In genomic region chr12:12323616-12324223, GRCm38 (mm10) we compare ENCODE assay signal across 8 mouse cellular contexts.
DNase-seq lines count a peak whose midpoint lies in the region; ATAC-seq and TF ChIP-seq lines count a peak whose summit lies in the region.

No protein-coding gene starts in this region.

- TF ChIP-seq POLR2A in cerebellum, adult 2 months (IDR thresholded peaks at IDR 0.05; ENCODE audit: borderline replicate concordance, insufficient read depth, low read length), result 0 out of 2 replicates have a peak, but pooled peaks have one; percentile 16
- no peak for TF ChIP-seq POLR2A in lung, adult 2 months (IDR thresholded peaks at IDR 0.05; ENCODE audit: borderline replicate concordance, extremely low read depth, low read depth, low read length)
- TF ChIP-seq POLR2A in olfactory bulb, adult 2 months (IDR thresholded peaks at IDR 0.05; ENCODE audit: insufficient read depth, low read depth, low read length), result no peak
- no peak for TF ChIP-seq POLR2A in thymus, adult 2 months (IDR thresholded peaks at IDR 0.05; ENCODE audit: control insufficient read depth, extremely low read depth, insufficient read depth, low read length, poor library complexity)

- peak; percentile 22; the same call in 1 of the 2 replicates for ATAC-seq in G1E (ENCODE audit: extremely low read depth, insufficient number of reproducible peaks, low FRiP score, poor library complexity, severe bottlenecking)

- H3K27ac ChIP-seq in cerebellum, adult 2 months (ENCODE audit: insufficient read depth, low read length), result peak overlapping the region; percentile 62
- H3K27ac ChIP-seq in layer of hippocampus, adult 2 months, result peak overlapping the region; percentile 82
- peak overlapping the region; percentile 75 for H3K27ac ChIP-seq in olfactory bulb, adult 2 months (ENCODE audit: insufficient read depth, low read depth, low read length)
- no peak overlapping the region for H3K27ac ChIP-seq in thymus, adult 2 months (ENCODE audit: control insufficient read depth, insufficient read depth, low read length)

- no peaks in the 10 kb centered on the region for H3K27me3 ChIP-seq in G1E (ENCODE audit: insufficient read depth, low read length)
- H3K27me3 ChIP-seq in cerebellum, adult 2 months (ENCODE audit: control insufficient read depth, insufficient read depth, low read length), result no peaks in the 10 kb centered on the region
- H3K27me3 ChIP-seq in thymus, adult 2 months (ENCODE audit: control insufficient read depth, insufficient read depth, low read length), result no peaks in the 10 kb centered on the region

- 0 out of 2 replicates have a peak, but pooled peaks cover 4% of the 10 kb centered on the region for H3K9me3 ChIP-seq in G1E (replicated peaks)

- no peak overlapping the region for H3K4me3 ChIP-seq in G1E (ENCODE audit: low read depth, low read length)
- peak overlapping the region; percentile 96 for H3K4me3 ChIP-seq in cerebellum, adult 2 months (replicated peaks; ENCODE audit: insufficient read depth, low read depth, low read length)
- H3K4me3 ChIP-seq in layer of hippocampus, adult 2 months, result peak overlapping the region; percentile 44
- peak overlapping the region; percentile 36 for H3K4me3 ChIP-seq in lung, adult 2 months (replicated peaks; ENCODE audit: extremely low read depth, low read depth, low read length)
- H3K4me3 ChIP-seq in olfactory bulb, adult 2 months (ENCODE audit: insufficient read depth, low read depth, low read length), result peak overlapping the region; percentile 51
- peak overlapping the region; percentile 25 for H3K4me3 ChIP-seq in thymus, adult 2 months (ENCODE audit: control insufficient read depth, insufficient read depth, low read length)

- 10% methylated on average over 18 of the region's 18 CpGs for WGBS in cerebellum, adult 2 months
- 8% methylated on average over 18 of the region's 18 CpGs for WGBS in lung, adult 2 months
- WGBS in olfactory bulb, adult 2 months, result 5% methylated on average over 18 of the region's 18 CpGs
- WGBS in thymus, adult 2 months, result 23% methylated on average over 18 of the region's 18 CpGs

- peak; percentile 89 for TF ChIP-seq CTCF in G1E (IDR thresholded peaks at IDR 0.05; ENCODE audit: low read depth, low read length)
- TF ChIP-seq CTCF in cerebellum, adult 2 months (IDR thresholded peaks at IDR 0.05; ENCODE audit: borderline replicate concordance, insufficient read depth, low read depth, low read length), result peak; percentile 93
- TF ChIP-seq CTCF in layer of hippocampus, adult 2 months (conservative IDR thresholded peaks at IDR 0.05), result peak; percentile 90
- peak; percentile 89 for TF ChIP-seq CTCF in lung, adult 2 months (IDR thresholded peaks at IDR 0.05; ENCODE audit: insufficient read depth, low read length)
- peak; percentile 96 for TF ChIP-seq CTCF in olfactory bulb, adult 2 months (IDR thresholded peaks at IDR 0.05; ENCODE audit: insufficient read depth, low read depth, low read length)
- TF ChIP-seq CTCF in thymus, adult 2 months (IDR thresholded peaks at IDR 0.05; ENCODE audit: borderline replicate concordance, control insufficient read depth, extremely low read depth, insufficient read depth, low read length, poor library complexity), result peak; percentile 96

- no peaks in the 10 kb centered on the region for H3K36me3 ChIP-seq in G1E (replicated peaks)
- H3K36me3 ChIP-seq in thymus, adult 2 months (ENCODE audit: control insufficient read depth, insufficient read depth, low read length), result no peaks in the 10 kb centered on the region

- peak; percentile 10 for DNase-seq in G1E (ENCODE audit: low spot score)
- DNase-seq in cerebellum, adult 2 months, result peak; percentile 83 to 93
- peak; percentile 87 for DNase-seq in forelimb bud, embryonic 11.5 days (ENCODE audit: low read depth, low spot score)
- peak; percentile 94 for DNase-seq in heart, postnatal 4 days
- peak; percentile 86 to 96 for DNase-seq in layer of hippocampus, adult 2 months (ENCODE audit: low spot score in 2 of 2)
- peak; percentile 93 for DNase-seq in lung, adult 2 months
- DNase-seq in thymus, adult 2 months, result peak; percentile 92

- no peaks in the 10 kb centered on the region for H3K4me1 ChIP-seq in G1E (ENCODE audit: insufficient read depth, low read depth, low read length)
- peaks cover 4% of the 10 kb centered on the region; the same call in 1 of the 2 replicates for H3K4me1 ChIP-seq in cerebellum, adult 2 months (ENCODE audit: control insufficient read depth, insufficient read depth, low read length)
- H3K4me1 ChIP-seq in lung, adult 2 months (ENCODE audit: control insufficient read depth, insufficient read depth, low read length), result peaks cover 7% of the 10 kb centered on the region
- H3K4me1 ChIP-seq in olfactory bulb, adult 2 months (ENCODE audit: control insufficient read depth, insufficient read depth, low read length), result peaks cover 8% of the 10 kb centered on the region
- H3K4me1 ChIP-seq in thymus, adult 2 months (replicated peaks; ENCODE audit: control insufficient read depth, insufficient read depth, low read length), result peaks cover 7% of the 10 kb centered on the region

Comparison
In these comparisons a context has a peak if more than half of its experiments do, and no peak if none do; other contexts are left out.
1. DNase-seq: peak in every context shown above with its lines; median percentile 94 in heart, postnatal 4 days; 93 in lung, adult 2 months; 92 in thymus, adult 2 months; 91 in layer of hippocampus, adult 2 months; 88 in cerebellum, adult 2 months; 87 in forelimb bud, embryonic 11.5 days; 10 in G1E.